Mouse (Mus musculus) heart, embryonic 10.5 days (tissue): ENCODE measurements around the gene Ahsg. TPM values are rescaled to one million over a fixed set of nuclear protein-coding genes. Genes with fewer than 3 reads are reported as not detected.
"Not testable (repeated sequence)": the region's sequence is repeated elsewhere in the genome, so short reads cannot be mapped to it uniquely, and the experiment has no call there.

Source experiments
- DNase-seq: peaks from one replicate; pipeline ENCODE4 v3.0.0-alpha.2; 2017; ENCODE audit warnings: low spot score
- H3K27ac ChIP-seq: fragments of 300-500 bp; sonication (generic); 2 replicates; pipeline ENCODE4 v1.5.1; 2016; ENCODE audit warnings: mild to moderate bottlenecking
- H3K27me3 ChIP-seq: fragments of 300-500 bp; sonication (generic); 2 replicates; pipeline ENCODE4 v1.6.1; 2016; ENCODE audit warnings: mild to moderate bottlenecking; ENCODE audit not compliant: poor library complexity, insufficient read depth, severe bottlenecking
- H3K36me3 ChIP-seq: fragments of 300-500 bp; sonication (generic); 2 replicates; pipeline ENCODE4 v1.6.1; 2016; ENCODE audit warnings: mild to moderate bottlenecking, moderate library complexity
- H3K4me1 ChIP-seq: fragments of 300-500 bp; sonication (generic); 2 replicates; pipeline ENCODE4 v1.6.1; 2016; ENCODE audit warnings: mild to moderate bottlenecking
- H3K4me3 ChIP-seq: fragments of 300-500 bp; sonication (generic); 2 replicates; pipeline ENCODE4 v1.5.1; 2016; ENCODE audit warnings: mild to moderate bottlenecking, moderate library complexity
- H3K9me3 ChIP-seq: fragments of 300-500 bp; sonication (generic); 2 replicates; pipeline ENCODE4 v1.6.1; 2016; ENCODE audit warnings: mild to moderate bottlenecking, moderate library complexity
- WGBS: fragments of 180-500 bp; shearing (Covaris S2); methylation state at CpG from one replicate; pipeline ENCODE4 v1.1.7; 2016; 5-methylcytosine and 5-hydroxymethylcytosine counted together
- polyA plus RNA-seq: library from polyadenylated mRNA; unstranded; fragments of >200 nt; fragmentation: Nextera tagmentation; extraction: Ambion mirVana; gene quantifications from 2 replicates; pipeline ENCODE4 v1.2.1, GENCODE M21; 2016

The Ahsg gene
- polyA plus RNA-seq, 1 experiment from 2014 or later, result 0.73 TPM

DNA sequence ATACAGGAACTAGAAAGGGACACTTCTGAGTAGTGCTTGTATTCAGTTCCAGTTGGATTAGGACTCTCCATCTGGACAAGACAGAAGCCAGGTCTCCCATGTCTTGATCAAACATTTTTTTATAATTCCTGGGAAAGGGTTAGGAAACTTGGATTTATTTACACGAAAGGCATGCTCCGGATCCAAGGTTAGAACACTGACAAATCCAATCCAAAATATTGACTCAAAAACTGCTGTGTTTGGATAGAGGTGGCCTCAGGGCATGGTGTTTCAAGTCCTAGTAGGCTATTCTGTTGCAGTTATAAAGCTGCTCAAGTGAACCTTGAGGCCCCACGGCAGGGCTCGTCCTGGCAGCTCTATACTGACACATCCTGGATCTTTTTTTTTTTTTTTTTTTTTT, 31.4 kb downstream of the Ahsg start:
- no peaks in the 10 kb centered on the region for H3K9me3 ChIP-seq
- peaks cover 3% of the 10 kb centered on the region; the same call in 1 of the 2 replicates for H3K4me1 ChIP-seq
- WGBS, result 76% methylated on average over 4 of the region's 4 CpGs
- no peak overlapping the region for H3K4me3 ChIP-seq
- H3K27ac ChIP-seq, result no peak overlapping the region
- H3K36me3 ChIP-seq, result no peaks in the 10 kb centered on the region
- H3K27me3 ChIP-seq, result no peaks in the 10 kb centered on the region
- DNase-seq, result no peak

DNA sequence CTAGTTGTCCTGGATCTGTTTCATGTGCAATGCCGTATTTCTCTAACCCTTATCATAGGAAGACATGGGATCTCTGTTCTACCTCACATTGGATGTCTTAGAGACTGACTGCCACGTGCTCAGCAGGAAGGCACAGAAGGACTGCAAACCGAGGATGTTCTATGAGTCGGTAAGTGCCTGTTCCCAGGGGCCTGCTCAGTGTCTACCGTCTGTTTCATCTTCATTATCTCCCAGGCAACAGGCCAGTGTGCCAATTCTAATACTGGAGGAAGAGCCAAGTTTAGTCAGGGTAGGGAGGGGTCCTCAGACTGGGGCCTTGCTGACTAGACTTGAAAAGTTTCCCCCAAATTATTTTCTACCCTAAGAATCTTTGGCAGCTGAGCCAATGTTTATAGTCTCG, 38.5 kb downstream of the Ahsg start:
- Histone ChIP-seq H3K36me3 (no peaks in the 10 kb centered on the region), H3K27ac (no peak overlapping the region), H3K4me1 (no peaks in the 10 kb centered on the region), H3K9me3 (no peaks in the 10 kb centered on the region), H3K4me3 (no peak overlapping the region), H3K27me3 (no peaks in the 10 kb centered on the region)
- WGBS, result 72% methylated on average over 6 of the region's 6 CpGs
- DNase-seq, result no peak

DNA sequence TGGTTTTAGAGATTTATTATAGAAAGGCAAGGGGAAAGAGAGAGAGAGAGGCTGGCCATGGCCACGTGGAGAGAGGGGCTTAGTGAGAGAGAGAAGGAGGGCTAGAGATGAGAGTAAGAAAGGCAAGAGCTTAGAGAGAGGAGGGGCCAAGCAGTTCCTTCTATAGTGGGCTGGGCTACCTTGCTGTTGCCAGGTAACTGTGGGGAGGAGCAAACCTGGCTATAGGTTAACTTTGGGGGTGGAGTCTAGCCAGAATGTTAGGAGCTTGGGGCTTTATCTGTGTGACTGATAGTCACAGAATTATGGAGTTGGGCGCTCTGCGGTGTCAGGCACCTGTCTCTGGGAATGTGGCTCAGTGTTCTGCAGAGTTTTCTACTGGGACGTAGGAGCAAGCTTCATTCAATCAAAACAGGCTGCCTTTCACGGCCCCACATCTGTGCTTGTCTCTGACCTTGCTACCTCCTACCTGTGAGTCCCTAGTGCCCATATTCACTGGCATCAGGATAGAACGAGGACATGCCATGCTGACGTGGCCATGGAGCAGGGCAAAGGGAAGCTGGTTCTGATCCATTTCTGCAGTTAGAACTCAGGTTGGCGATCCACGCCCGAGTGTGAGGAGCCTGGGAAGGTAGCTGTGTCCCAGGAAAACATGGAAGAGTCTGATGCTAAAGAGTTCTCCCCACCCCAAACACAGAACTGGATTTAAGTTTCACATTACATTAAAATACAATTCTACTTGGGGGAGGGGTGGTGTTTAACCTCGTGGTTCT, 40.5 kb downstream of the Ahsg start:
- 79% methylated on average over 11 of the region's 11 CpGs for WGBS
- Histone ChIP-seq H3K4me1 (no peaks in the 10 kb centered on the region), H3K27me3 (no peaks in the 10 kb centered on the region), H3K27ac (no peak overlapping the region), H3K4me3 (no peak overlapping the region), H3K36me3 (no peaks in the 10 kb centered on the region), H3K9me3 (no peaks in the 10 kb centered on the region)
- no peak for DNase-seq

DNA sequence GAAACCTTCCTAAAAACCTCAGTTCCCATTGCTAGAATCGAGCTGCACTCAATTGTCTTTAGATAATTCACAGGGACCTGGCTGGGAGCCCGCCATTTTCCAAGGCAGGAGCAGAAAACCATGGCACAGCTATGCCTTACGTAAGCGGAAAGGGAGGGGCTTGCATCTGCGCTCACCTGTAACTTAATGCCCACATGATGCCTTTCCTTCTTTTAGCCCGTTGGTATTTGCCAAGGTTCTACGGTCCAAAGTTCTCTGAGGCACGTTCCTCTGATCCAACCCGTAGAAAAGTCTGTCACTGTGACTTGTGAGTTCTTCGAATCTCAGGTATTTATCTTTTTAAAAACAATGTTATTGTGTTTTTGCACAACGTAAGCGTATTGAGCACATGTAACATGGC, 46.6 kb downstream of the Ahsg start:
- no peaks in the 10 kb centered on the region for H3K4me1 ChIP-seq
- no peak overlapping the region for H3K27ac ChIP-seq
- 85% methylated on average over 12 of the region's 12 CpGs for WGBS
- H3K9me3 ChIP-seq, result no peaks in the 10 kb centered on the region
- H3K27me3 ChIP-seq, result no peaks in the 10 kb centered on the region
- H3K4me3 ChIP-seq, result no peak overlapping the region
- no peaks in the 10 kb centered on the region for H3K36me3 ChIP-seq
- no peak for DNase-seq

DNA sequence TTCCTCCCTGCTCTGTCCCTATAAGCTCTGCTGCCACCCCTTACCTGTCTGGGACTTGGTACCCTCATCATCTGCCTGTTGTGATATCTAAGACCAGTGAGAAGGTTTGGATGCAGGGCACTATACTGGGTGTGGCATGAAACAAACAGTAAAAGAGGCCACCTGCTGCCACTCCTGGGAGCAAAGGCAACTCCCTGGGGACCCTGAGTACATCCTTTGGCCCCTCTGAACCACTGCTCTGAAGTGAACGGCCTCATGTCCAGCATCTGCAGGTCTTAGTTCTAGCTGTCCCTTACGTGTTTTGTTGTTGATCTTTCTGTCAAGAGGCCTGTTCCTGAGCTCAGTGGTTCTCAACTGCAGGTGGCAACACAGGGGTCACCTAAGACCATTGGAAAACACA, 47.5 kb downstream of the Ahsg start:
- 75% methylated on average over 2 of the region's 2 CpGs for WGBS
- H3K9me3 ChIP-seq, result no peaks in the 10 kb centered on the region
- H3K4me1 ChIP-seq, result no peaks in the 10 kb centered on the region

DNA sequence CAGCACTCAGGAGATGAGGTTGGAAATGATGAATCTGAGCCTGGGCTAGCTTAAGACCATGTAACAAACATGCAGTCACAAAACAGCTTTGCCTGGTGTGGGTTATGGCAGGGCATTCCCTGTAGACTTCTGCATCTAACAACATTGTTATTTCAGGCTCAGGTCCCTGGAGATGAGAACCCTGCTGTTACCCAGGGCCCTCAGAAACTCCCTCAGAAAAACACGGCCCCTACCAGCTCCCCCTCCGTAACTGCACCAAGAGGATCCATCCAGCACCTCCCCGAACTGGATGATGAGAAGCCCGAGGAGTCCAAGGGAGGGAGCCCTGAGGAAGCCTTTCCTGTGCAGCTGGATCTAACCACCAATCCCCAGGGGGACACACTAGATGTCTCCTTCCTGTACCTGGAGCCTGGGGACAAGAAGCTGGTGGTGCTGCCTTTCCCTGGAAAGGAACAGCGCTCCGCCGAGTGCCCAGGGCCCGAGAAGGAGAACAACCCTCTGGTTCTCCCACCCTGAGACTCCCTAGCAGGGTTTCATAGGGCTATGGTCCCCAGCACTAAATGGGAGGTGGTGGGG, 48.1 kb downstream of the Ahsg start:
- Histone ChIP-seq H3K4me1 (no peaks in the 10 kb centered on the region), H3K9me3 (no peaks in the 10 kb centered on the region), H3K4me3 (no peak overlapping the region), H3K27ac (no peak overlapping the region), H3K27me3 (no peaks in the 10 kb centered on the region), H3K36me3 (no peaks in the 10 kb centered on the region)
- 77% methylated on average over 8 of the region's 8 CpGs for WGBS
- no peak for DNase-seq

More for the DNA sequence above, 47.5 kb downstream of the Ahsg start:
- Histone ChIP-seq H3K36me3 (no peaks in the 10 kb centered on the region), H3K27me3 (no peaks in the 10 kb centered on the region), H3K27ac (no peak overlapping the region), H3K4me3 (no peak overlapping the region)
- DNase-seq, result no peak

DNA sequence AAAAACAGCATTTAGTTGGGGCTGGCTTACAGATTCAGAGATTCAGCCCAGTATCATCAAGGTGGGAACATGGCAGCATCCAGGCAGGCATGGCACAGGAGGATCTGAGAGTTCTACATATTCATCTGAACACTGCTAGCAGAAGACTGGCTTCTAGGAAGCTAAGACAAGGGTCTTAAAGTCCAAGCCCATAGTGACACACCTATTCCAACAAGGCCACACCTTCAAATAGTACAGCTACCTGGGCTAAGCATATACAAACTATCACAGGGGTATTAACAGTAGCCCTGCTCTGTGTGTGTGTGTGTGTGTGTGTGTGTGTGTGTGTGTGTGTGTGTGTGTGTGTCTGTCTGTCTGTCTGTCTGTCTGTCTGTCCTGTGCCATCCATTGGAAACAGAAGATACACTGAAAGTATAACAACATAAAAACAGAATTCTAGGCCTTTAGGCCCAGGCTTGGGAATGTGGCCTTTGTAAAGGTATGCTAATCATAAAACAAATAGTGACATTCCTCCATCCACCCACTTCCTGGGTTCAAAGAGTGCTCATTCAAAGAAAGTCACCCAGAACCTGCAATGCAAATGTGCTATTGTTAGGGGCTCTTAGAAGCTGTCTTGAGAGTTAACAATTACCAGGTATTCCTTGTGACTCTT, 50.9 kb downstream of the Ahsg start:
- H3K4me3 ChIP-seq, H3K4me1 ChIP-seq, H3K9me3 ChIP-seq, H3K27ac ChIP-seq, H3K36me3 ChIP-seq, DNase-seq, H3K27me3 ChIP-seq: not testable (repeated sequence)

DNA sequence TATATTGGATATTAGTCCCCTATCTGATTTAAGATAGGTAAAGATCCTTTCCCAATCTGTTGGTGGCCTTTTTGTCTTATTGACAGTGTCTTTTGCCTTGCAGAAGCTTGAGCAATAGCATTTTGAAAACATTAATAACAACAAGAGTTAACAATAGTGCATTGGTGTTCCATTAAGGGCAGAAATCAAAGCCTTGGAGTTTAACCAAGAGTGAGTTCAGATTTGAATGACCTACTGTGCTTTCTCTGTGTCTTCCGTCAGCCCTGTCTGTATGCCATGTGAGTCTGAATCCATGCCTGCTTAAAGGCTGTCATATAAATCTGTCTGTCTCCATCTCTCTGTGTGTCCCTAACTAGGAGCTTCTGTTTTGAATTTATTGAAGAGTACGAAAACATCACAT, 56.3 kb downstream of the Ahsg start:
- Histone ChIP-seq H3K4me3 (no peak overlapping the region), H3K27ac (no peak overlapping the region), H3K9me3 (no peaks in the 10 kb centered on the region), H3K36me3 (no peaks in the 10 kb centered on the region), H3K27me3 (no peaks in the 10 kb centered on the region), H3K4me1 (peaks cover 4% of the 10 kb centered on the region; the same call in 1 of the 2 replicates)
- WGBS, result 87% methylated on average over 2 of the region's 2 CpGs
- no peak for DNase-seq

Other genes with a start within 250 kb of the Ahsg start
- gene Dgkg, start 234.1 kb upstream of the Ahsg start, polyA plus RNA-seq, result 0.31 and 0.49 TPM in 2 replicates
- 0.15 TPM in 1 of 2 replicates, not detected in the other for gene Crygs, start 79.7 kb upstream of the Ahsg start, polyA plus RNA-seq
- 24.1 and 26.1 TPM in 2 replicates for gene Tbccd1, start 33.6 kb upstream of the Ahsg start, polyA plus RNA-seq
- 140 and 150 TPM in 2 replicates for gene Dnajb11, start 33.4 kb upstream of the Ahsg start, polyA plus RNA-seq
- 0.12 TPM in 1 of 2 replicates, not detected in the other for gene Fetub, start 27.1 kb downstream of the Ahsg start, polyA plus RNA-seq
- 0.08 TPM in 1 of 2 replicates, not detected in the other for gene Hrg, start 59.8 kb downstream of the Ahsg start, polyA plus RNA-seq
- gene Kng2, start 138.2 kb downstream of the Ahsg start, polyA plus RNA-seq, result 0.13 TPM in 1 of 2 replicates, not detected in the other
- 0.20 and 5.1 TPM in 2 replicates for gene Kng1, start 166.6 kb downstream of the Ahsg start, polyA plus RNA-seq
- 163 and 184 TPM in 2 replicates for gene Eif4a2, start 216.2 kb downstream of the Ahsg start, polyA plus RNA-seq
- 134 and 158 TPM in 2 replicates for gene Rfc4, start 236.5 kb downstream of the Ahsg start, polyA plus RNA-seq